In the genomic region with DNA sequence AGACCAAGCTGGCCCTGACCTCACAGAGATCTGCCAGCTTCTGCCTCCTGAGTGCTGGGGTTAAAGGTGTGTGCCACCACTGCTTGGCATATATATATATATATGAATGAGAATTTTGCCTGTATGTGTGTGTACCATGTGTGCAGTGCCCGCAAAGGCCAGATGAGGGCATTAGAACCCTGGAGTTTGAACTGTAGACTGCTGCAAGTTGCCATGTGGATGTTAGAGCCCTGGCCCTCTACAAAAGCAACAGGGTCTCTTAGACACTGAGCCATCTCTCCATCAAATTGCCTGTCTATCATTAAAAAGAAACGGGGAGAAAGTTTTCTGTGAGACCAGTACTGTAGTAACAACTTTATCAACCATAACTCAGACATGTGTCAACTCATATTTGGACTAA, we compare ENCODE assay signal across 19 mouse cellular contexts. TPM values are rescaled to one million over a fixed set of nuclear protein-coding genes. Genes with fewer than 3 reads are reported as not detected.
DNase-seq lines count a peak whose midpoint lies in the region; ATAC-seq lines count a peak whose summit lies in the region.
"Had no signal": no experiment of that assay in that cellular context is flagged by ENCODE, and none has a peak within 500 bp of the region (broad histone marks: within the 10 kb centered on the region; RNA-seq: fewer than 3 reads in every experiment).

No protein-coding gene starts in this region.

- peaks cover 9% of the 10 kb centered on the region; the same call in 1 of the 2 replicates for H3K4me1 ChIP-seq in midbrain, embryonic 13.5 days (replicated peaks)
- H3K4me1 ChIP-seq: embryonic facial prominence, embryonic 12.5 days; heart, embryonic 12.5 days had no signal

- DNase-seq in kidney, postnatal 4 days, result peak; percentile 5 to 15
- no peak for DNase-seq in kidney, adult 18-20 months
- DNase-seq in thymus, postnatal 4 days, result peak; percentile 15
- DNase-seq in thymus, postnatal 10 days (ENCODE audit: low spot score in 2 of 2), result no peak
- DNase-seq in R1 (ENCODE audit: low read depth, low spot score), result peak; percentile 36
- DNase-seq in spleen, postnatal 14 days (ENCODE audit: low spot score in 2 of 2), result no peak
- DNase-seq: cerebellum, postnatal 14 days; heart, postnatal 36 days; lung, postnatal 36 days had no signal

- no peak overlapping the region for H3K4me3 ChIP-seq in midbrain, embryonic 13.5 days (replicated peaks)
- H3K4me3 ChIP-seq: embryonic facial prominence, embryonic 12.5 days; heart, embryonic 12.5 days; kidney, embryonic 15.5 days; left cerebral cortex, adult 2 months; limb, embryonic 12.5 days; midbrain, embryonic 10.5 days had no signal

- H3K36me3 ChIP-seq in midbrain, embryonic 13.5 days, result no peaks in the 10 kb centered on the region
- H3K36me3 ChIP-seq: embryonic facial prominence, embryonic 12.5 days; heart, embryonic 12.5 days; kidney, embryonic 15.5 days; limb, embryonic 12.5 days; midbrain, embryonic 10.5 days had no signal

- no peak overlapping the region for H3K9ac ChIP-seq in midbrain, embryonic 13.5 days (replicated peaks)
- H3K9ac ChIP-seq: embryonic facial prominence, embryonic 12.5 days; heart, embryonic 12.5 days; kidney, embryonic 15.5 days; limb, embryonic 12.5 days; liver, embryonic 14.5 days had no signal

- H3K27me3 ChIP-seq in midbrain, embryonic 13.5 days, result no peaks in the 10 kb centered on the region
- H3K27me3 ChIP-seq: embryonic facial prominence, embryonic 12.5 days; heart, embryonic 12.5 days; kidney, embryonic 15.5 days; limb, embryonic 12.5 days had no signal

- H3K27ac ChIP-seq in midbrain, embryonic 13.5 days, result no peak overlapping the region
- H3K27ac ChIP-seq: embryonic facial prominence, embryonic 12.5 days; kidney, embryonic 15.5 days; left cerebral cortex, adult 2 months; limb, embryonic 12.5 days; liver, embryonic 14.5 days; midbrain, embryonic 10.5 days had no signal

- WGBS in midbrain, embryonic 13.5 days, result 89% methylated on average over 2 of the region's 2 CpGs

- H3K4me2 ChIP-seq in midbrain, embryonic 13.5 days (replicated peaks), result no peak overlapping the region
- H3K4me2 ChIP-seq: embryonic facial prominence, embryonic 12.5 days; heart, embryonic 12.5 days; kidney, embryonic 15.5 days; limb, embryonic 12.5 days had no signal

- H3K9me3 ChIP-seq in midbrain, embryonic 13.5 days, result no peaks in the 10 kb centered on the region
- H3K9me3 ChIP-seq: embryonic facial prominence, embryonic 12.5 days; heart, embryonic 12.5 days; kidney, embryonic 15.5 days; limb, embryonic 12.5 days; midbrain, embryonic 10.5 days had no signal

- no peak for ATAC-seq in midbrain, embryonic 13.5 days
- ATAC-seq: forebrain, embryonic 16.5 days; inflammation-experienced regulatory T-cells, adult 6 months had no signal

RNA-seq across cellular contexts. Expression of a gene that starts 3.0 kb away (rescaled TPM):
- polyA plus RNA-seq in midbrain, embryonic 13.5 days (2015; fragmentation: Nextera tagmentation; extraction: Ambion mirVana), result 0.15 and 0.21 TPM in 2 replicates
- polyA plus RNA-seq: inflammation-experienced regulatory T-cells, adult 6 months had no signal

Comparison
In these comparisons a context has a peak if more than half of its experiments do, and no peak if none do; other contexts are left out.
1. DNase-seq: peak in kidney, postnatal 4 days (2 of 2), thymus, postnatal 4 days (single experiment) and R1 (single experiment); none in kidney, adult 18-20 months (single experiment), thymus, postnatal 10 days (0 of 2) and spleen, postnatal 14 days (0 of 2).